Mouse (Mus musculus) gastrocnemius, adult 2 months (tissue): ENCODE data around the gene Gpr26. TPM values are rescaled to one million over a fixed set of nuclear protein-coding genes. Genes with fewer than 3 reads are reported as not detected.

ENCODE experiments used
- DNase-seq: peaks from one replicate; pipeline ENCODE4 v3.0.0; 2022
- H3K27ac ChIP-seq: fragments of 200-600 bp; 2 replicates; pipeline ENCODE4 v1.8.1; 2022; ENCODE audit warnings: mild to moderate bottlenecking
- H3K4me3 ChIP-seq: fragments of 200-600 bp; 2 replicates; pipeline ENCODE4 v1.8.1; 2022; ENCODE audit warnings: mild to moderate bottlenecking, moderate library complexity
- CTCF ChIP-seq: fragments of 200-600 bp; IDR thresholded peaks from 2 replicates; pipeline ENCODE4 v1.8.1; 2022; ENCODE audit warnings: antibody characterized with exemption, mild to moderate bottlenecking, moderate library complexity
- intact Hi-C: fragments of 180-260 bp; cut with DNase I; formaldehyde crosslinking; loops from one replicate; pipeline ENCODE4 v1.15.1; 2025
- total RNA-seq, 2 experiments: library from RNA; stranded (reverse); gene quantifications; 2 replicates each; pipeline ENCODE4 v1.2.3; 2021

The Gpr26 gene
- total RNA-seq, 2 experiments from 2014 or later: not detected

DNA sequence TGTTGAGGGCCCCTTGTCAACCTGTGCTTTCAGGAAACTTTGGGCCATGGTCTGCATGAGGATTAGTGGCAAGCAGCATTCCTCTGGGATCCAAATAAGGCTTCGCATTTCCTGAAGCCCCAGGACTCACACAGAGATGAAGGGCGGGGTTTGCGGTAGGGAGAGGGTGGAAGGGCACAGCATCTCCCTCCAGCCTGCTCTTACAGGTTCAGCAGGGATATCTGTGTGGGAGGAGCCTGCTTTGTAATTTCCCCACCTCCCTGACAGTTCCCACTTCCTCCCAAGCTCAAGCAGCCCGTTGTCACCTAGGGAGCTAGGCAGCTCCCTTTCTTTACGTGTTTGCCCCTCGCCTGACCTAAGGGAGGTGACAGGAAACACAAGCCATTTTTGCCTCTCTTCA is 22.8 kb downstream of the Gpr26 start:
- H3K4me3 ChIP-seq: no peak overlapping the region
- intact Hi-C loops: no loop called here
- no peak overlapping the region for H3K27ac ChIP-seq
- no peak for TF ChIP-seq CTCF
- DNase-seq: no peak

DNA sequence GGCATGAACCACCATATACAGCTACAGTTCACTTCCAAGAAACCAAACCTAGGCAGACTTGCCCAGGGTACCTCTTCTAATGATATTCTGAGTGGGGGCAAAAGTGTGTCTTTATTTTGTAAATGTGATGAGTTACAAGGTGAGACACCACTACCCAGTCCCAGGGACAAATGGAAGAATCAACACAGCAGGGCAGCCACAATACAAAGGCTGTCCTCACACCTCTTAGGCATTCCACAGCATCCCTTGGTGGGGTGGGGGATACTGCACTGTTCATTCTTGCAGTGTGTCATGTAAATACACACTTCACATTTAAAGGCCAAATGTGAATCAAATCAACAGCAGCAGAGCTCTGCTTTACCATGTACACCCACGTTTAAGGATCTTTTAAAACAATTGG is 26.0 kb downstream of the Gpr26 start:
- TF ChIP-seq CTCF: no peak

GRCm38 (mm10) chr7:131992873-131993272 is 26.6 kb downstream of the Gpr26 start:
- TF ChIP-seq CTCF: no peak
- intact Hi-C loops: no loop called here
- H3K4me3 ChIP-seq: no peak overlapping the region
- no peak overlapping the region for H3K27ac ChIP-seq
- no peak for DNase-seq

More for the DNA sequence above, 26.0 kb downstream of the Gpr26 start:
- DNase-seq: no peak
- Histone ChIP-seq H3K4me3 (no peak overlapping the region), H3K27ac (no peak overlapping the region)
- intact Hi-C loops: no loop called here

- TF ChIP-seq CTCF: no peak
- no peak overlapping the region for H3K27ac ChIP-seq
- intact Hi-C loops: no loop called here
- DNase-seq: no peak
- H3K4me3 ChIP-seq: no peak overlapping the region
Measured at GRCm38 (mm10) chr7:132005996-132006696, 39.9 kb downstream of the Gpr26 start.

DNA sequence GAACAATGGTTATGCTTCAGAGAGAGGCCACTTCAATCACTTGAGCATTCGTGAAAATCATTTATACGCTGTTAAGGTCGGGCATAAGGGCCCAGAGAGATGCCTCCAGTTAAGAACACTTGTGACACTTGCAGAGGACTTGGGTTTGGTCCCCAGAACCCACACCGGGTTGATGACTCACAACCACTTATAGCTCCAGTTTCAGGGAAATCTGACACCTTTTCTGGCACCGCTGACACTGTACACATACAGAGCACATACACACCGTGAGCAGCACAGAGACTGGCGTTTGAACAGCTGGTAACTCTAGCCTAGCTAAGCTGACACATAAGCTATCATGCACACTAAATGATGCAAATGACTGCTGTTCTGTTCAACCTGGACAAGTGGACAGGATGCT is 42.7 kb downstream of the Gpr26 start:
- no peak for TF ChIP-seq CTCF
- H3K4me3 ChIP-seq: no peak overlapping the region
- DNase-seq: no peak
- no peak overlapping the region for H3K27ac ChIP-seq
- intact Hi-C loops: no loop called here

- intact Hi-C loops: no loop called here
- no peak for TF ChIP-seq CTCF
Measured at GRCm38 (mm10) chr7:132012969-132013679, 46.9 kb downstream of the Gpr26 start.

DNA sequence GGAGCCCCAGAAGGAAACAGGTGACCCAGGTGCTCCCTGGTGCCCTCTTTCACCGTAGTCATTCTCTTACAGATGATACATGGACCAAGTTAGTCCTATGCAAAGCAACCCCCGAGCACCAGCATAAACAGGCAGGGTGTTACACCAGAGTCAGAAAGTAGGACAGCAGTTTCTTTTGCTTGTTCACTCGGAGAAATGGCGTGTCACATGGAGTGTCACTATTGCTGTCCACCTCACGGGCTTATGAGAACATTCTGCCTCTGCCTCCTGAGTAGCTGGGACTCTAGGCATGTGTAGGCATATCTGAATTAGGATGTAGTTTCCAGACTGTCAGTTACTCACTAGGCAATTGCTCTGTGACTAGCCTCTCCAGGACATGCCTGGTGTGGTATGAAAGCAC is 47.7 kb downstream of the Gpr26 start:
- intact Hi-C loops: no loop called here
- no peak for DNase-seq
- no peak overlapping the region for H3K27ac ChIP-seq
- no peak for TF ChIP-seq CTCF
- H3K4me3 ChIP-seq: no peak overlapping the region

More at GRCm38 (mm10) chr7:132012969-132013679, 46.9 kb downstream of the Gpr26 start:
- no peak overlapping the region for H3K27ac ChIP-seq
- H3K4me3 ChIP-seq: no peak overlapping the region
- DNase-seq: no peak

- Histone ChIP-seq H3K27ac (no peak overlapping the region), H3K4me3 (no peak overlapping the region)
- no peak for TF ChIP-seq CTCF
- no peak for DNase-seq
- intact Hi-C loops: no loop called here
Measured at GRCm38 (mm10) chr7:132015193-132015592, 48.9 kb downstream of the Gpr26 start.

DNA sequence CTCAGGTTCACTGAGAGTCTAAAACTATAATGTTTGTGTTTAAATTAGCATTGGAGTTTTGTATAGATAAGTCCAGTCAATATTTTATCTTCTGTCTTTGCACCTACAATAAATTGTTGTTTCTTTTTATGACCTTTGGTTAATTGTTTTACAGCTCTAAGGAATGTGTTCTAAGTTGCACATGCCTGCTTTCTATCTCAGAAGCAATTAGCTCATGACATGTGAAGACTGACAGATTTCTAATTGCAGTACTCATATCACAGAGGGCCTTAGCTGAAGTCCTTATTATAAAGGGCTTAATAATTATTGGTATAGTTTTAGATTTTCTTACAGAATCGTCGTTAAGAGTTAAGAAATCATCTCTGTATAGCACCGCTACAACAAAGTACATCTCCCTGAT is 49.7 kb downstream of the Gpr26 start:
- H3K4me3 ChIP-seq: no peak overlapping the region
- intact Hi-C loops: no loop called here
- no peak for TF ChIP-seq CTCF
- no peak for DNase-seq
- H3K27ac ChIP-seq: no peak overlapping the region

- intact Hi-C loops: no loop called here
- no peak for TF ChIP-seq CTCF
- DNase-seq: no peak
- Histone ChIP-seq H3K27ac (no peak overlapping the region), H3K4me3 (no peak overlapping the region)
Measured at GRCm38 (mm10) chr7:132025591-132025990, 59.3 kb downstream of the Gpr26 start.

DNA sequence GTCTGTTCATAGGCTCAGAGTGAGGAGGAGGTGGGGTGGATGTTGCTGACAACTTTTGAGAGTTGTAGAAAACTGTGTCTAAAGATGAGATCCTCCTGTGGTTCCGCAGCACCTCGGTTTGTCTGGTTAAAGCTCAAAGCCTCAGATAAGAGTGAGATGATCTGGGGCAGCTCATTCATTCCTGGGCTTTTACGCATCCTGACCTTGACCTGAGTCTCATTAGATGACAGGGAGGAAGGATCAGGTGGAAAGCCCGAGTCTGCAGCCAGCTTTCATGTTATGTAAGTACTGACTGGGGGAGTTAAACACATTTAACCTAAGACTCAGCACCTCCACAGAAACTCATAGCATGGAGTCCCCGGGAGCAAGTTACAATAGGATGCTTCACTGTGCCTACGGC is 60.4 kb downstream of the Gpr26 start:
- TF ChIP-seq CTCF: no peak
- intact Hi-C loops: no loop called here
- H3K4me3 ChIP-seq: no peak overlapping the region
- no peak for DNase-seq
- no peak overlapping the region for H3K27ac ChIP-seq

GRCm38 (mm10) chr7:132031940-132032531 is 65.8 kb downstream of the Gpr26 start:
- no peak overlapping the region for H3K4me3 ChIP-seq
- no peak for DNase-seq
- no peak for TF ChIP-seq CTCF
- no peak overlapping the region for H3K27ac ChIP-seq
- intact Hi-C loops: no loop called here

Other genes starting within 250 kb of the Gpr26 start
- gene Cpxm2, start 188.3 kb downstream of the Gpr26 start, total RNA-seq: 10 to 100 TPM in 1 of 2 experiments, 1 to 10 TPM in 1; 5.2 to 17.2 TPM